22 mouse cellular contexts compared by ENCODE assay signal in the genomic region with DNA sequence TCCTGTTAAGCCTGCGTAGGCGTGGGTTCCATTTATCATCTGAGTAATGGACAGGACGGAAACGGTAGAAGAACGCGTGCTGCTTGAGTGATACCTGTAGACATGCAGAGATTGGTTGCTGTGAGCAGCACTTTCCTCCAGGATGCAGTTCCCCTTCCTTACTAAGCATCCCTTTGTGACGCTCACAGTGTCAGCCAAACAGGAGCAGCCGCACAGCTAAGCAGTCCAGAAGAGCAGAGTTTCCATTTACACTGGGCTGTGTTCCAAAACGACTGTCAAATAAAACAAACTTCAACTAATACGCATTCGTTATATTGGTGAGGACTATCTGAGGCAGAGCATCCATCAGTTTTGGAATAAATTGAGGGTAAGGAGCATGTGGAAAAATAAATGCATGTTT. TPM values are rescaled to one million over a fixed set of nuclear protein-coding genes. Genes with fewer than 3 reads are reported as not detected.
DNase-seq lines count a peak whose midpoint lies in the region; ATAC-seq lines count a peak whose summit lies in the region.
"Had no signal": no experiment of that assay in that cellular context is flagged by ENCODE, and none has a peak within 500 bp of the region (broad histone marks: within the 10 kb centered on the region; RNA-seq: fewer than 3 reads in every experiment).

No protein-coding gene starts in this region.

- H3K4me1 ChIP-seq in forebrain, embryonic 15.5 days = peaks cover 9% of the 10 kb centered on the region
- no peaks in the 10 kb centered on the region for H3K4me1 ChIP-seq in forebrain, embryonic 12.5 days
- H3K4me1 ChIP-seq in kidney, embryonic 14.5 days (ENCODE audit: control insufficient read depth, insufficient read depth, low read length) = no peaks in the 10 kb centered on the region
- H3K4me1 ChIP-seq in midbrain, embryonic 14.5 days (ENCODE audit: control insufficient read depth, insufficient read depth, low read length) = no peaks in the 10 kb centered on the region
- H3K4me1 ChIP-seq in midbrain, embryonic 10.5 days = no peaks in the 10 kb centered on the region
- H3K4me1 ChIP-seq: embryonic facial prominence, embryonic 15.5 days; limb, embryonic 15.5 days had no signal

- ATAC-seq in forebrain, embryonic 15.5 days (replicated peaks) = peak; percentile 48; the same call in 1 of the 2 replicates
- ATAC-seq in forebrain, embryonic 12.5 days (ENCODE audit: low FRiP score) = no peak
- 0 out of 2 replicates have a peak, but pooled peaks have one; percentile 32 for ATAC-seq in kidney, embryonic 14.5 days (ENCODE audit: low FRiP score, low TSS enrichment)
- no peak for ATAC-seq in midbrain, embryonic 14.5 days (ENCODE audit: low FRiP score, low TSS enrichment)
- ATAC-seq: Patski had no signal

- no peak overlapping the region for H3K27ac ChIP-seq in forebrain, embryonic 15.5 days (replicated peaks)
- no peak overlapping the region for H3K27ac ChIP-seq in forebrain, embryonic 12.5 days
- no peak overlapping the region for H3K27ac ChIP-seq in kidney, embryonic 14.5 days (ENCODE audit: low read depth, low read length)
- H3K27ac ChIP-seq in midbrain, embryonic 14.5 days (replicated peaks; ENCODE audit: low read depth, low read length) = no peak overlapping the region
- no peak overlapping the region for H3K27ac ChIP-seq in midbrain, embryonic 10.5 days (replicated peaks)
- H3K27ac ChIP-seq: embryonic facial prominence, embryonic 15.5 days; heart, embryonic 13.5 days; kidney, postnatal 0 days; limb, embryonic 15.5 days had no signal

- no peaks in the 10 kb centered on the region for H3K27me3 ChIP-seq in forebrain, embryonic 15.5 days
- H3K27me3 ChIP-seq in forebrain, embryonic 12.5 days = no peaks in the 10 kb centered on the region
- H3K27me3 ChIP-seq in kidney, embryonic 14.5 days (ENCODE audit: control insufficient read depth, insufficient read depth, low read length) = no peaks in the 10 kb centered on the region
- H3K27me3 ChIP-seq in midbrain, embryonic 14.5 days (ENCODE audit: control insufficient read depth, insufficient read depth, low read length) = no peaks in the 10 kb centered on the region
- no peaks in the 10 kb centered on the region for H3K27me3 ChIP-seq in midbrain, embryonic 10.5 days (ENCODE audit: low read depth, poor library complexity, severe bottlenecking)
- H3K27me3 ChIP-seq: CH12.LX; embryonic facial prominence, embryonic 15.5 days; heart, embryonic 13.5 days; limb, embryonic 15.5 days; Patski had no signal

- H3K9me3 ChIP-seq in forebrain, embryonic 15.5 days = no peaks in the 10 kb centered on the region
- no peaks in the 10 kb centered on the region for H3K9me3 ChIP-seq in forebrain, embryonic 12.5 days
- no peaks in the 10 kb centered on the region for H3K9me3 ChIP-seq in kidney, embryonic 14.5 days (ENCODE audit: control insufficient read depth, low read length)
- H3K9me3 ChIP-seq in midbrain, embryonic 14.5 days (ENCODE audit: control insufficient read depth, low read length) = no peaks in the 10 kb centered on the region
- no peaks in the 10 kb centered on the region for H3K9me3 ChIP-seq in midbrain, embryonic 10.5 days (replicated peaks)
- H3K9me3 ChIP-seq: embryonic facial prominence, embryonic 15.5 days; heart, embryonic 13.5 days; limb, embryonic 15.5 days had no signal

- no peak overlapping the region for H3K4me3 ChIP-seq in forebrain, embryonic 15.5 days
- H3K4me3 ChIP-seq in forebrain, embryonic 12.5 days (replicated peaks) = no peak overlapping the region
- H3K4me3 ChIP-seq in kidney, embryonic 14.5 days (ENCODE audit: low read length) = no peak overlapping the region
- H3K4me3 ChIP-seq in midbrain, embryonic 14.5 days (replicated peaks; ENCODE audit: low read depth, low read length) = no peak overlapping the region
- H3K4me3 ChIP-seq in midbrain, embryonic 10.5 days = no peak overlapping the region
- H3K4me3 ChIP-seq: embryonic facial prominence, embryonic 15.5 days; heart, embryonic 13.5 days; limb, embryonic 15.5 days had no signal

- WGBS in forebrain, embryonic 15.5 days = 49% methylated on average over 11 of the region's 11 CpGs
- 82% methylated on average over 11 of the region's 11 CpGs for WGBS in forebrain, embryonic 12.5 days
- 62% methylated on average over 11 of the region's 11 CpGs for WGBS in kidney, embryonic 14.5 days
- 77% methylated on average over 11 of the region's 11 CpGs for WGBS in midbrain, embryonic 14.5 days
- WGBS in midbrain, embryonic 10.5 days = 93% methylated on average over 11 of the region's 11 CpGs

- no peak overlapping the region for H3K4me2 ChIP-seq in forebrain, embryonic 15.5 days (replicated peaks)
- H3K4me2 ChIP-seq in forebrain, embryonic 12.5 days = no peak overlapping the region
- H3K4me2 ChIP-seq in kidney, embryonic 14.5 days (replicated peaks; ENCODE audit: low read depth, low read length) = no peak overlapping the region
- H3K4me2 ChIP-seq in midbrain, embryonic 14.5 days (ENCODE audit: low read length) = no peak overlapping the region
- H3K4me2 ChIP-seq: embryonic facial prominence, embryonic 15.5 days; heart, embryonic 13.5 days; limb, embryonic 15.5 days had no signal

- no peaks in the 10 kb centered on the region for H3K36me3 ChIP-seq in forebrain, embryonic 15.5 days
- no peaks in the 10 kb centered on the region for H3K36me3 ChIP-seq in forebrain, embryonic 12.5 days (replicated peaks)
- no peaks in the 10 kb centered on the region for H3K36me3 ChIP-seq in kidney, embryonic 14.5 days (ENCODE audit: control insufficient read depth, insufficient read depth, low read length)
- H3K36me3 ChIP-seq in midbrain, embryonic 14.5 days (ENCODE audit: control insufficient read depth, insufficient read depth, low read length) = no peaks in the 10 kb centered on the region
- H3K36me3 ChIP-seq in midbrain, embryonic 10.5 days = no peaks in the 10 kb centered on the region
- H3K36me3 ChIP-seq: embryonic facial prominence, embryonic 15.5 days; G1E; heart, embryonic 13.5 days; limb, embryonic 15.5 days had no signal

- DNase-seq in kidney, adult 18-20 months = no peak
- DNase-seq in midbrain, embryonic 14.5 days = peak; percentile 33
- DNase-seq in midbrain, embryonic 10.5 days (ENCODE audit: low spot score) = no peak
- no peak for DNase-seq in adrenal gland, postnatal 25 days
- DNase-seq: B cell, adult 2 months; cerebellum, adult 18-20 months; cerebellum, postnatal 25 days; embryo, embryonic 11 days; gastrocnemius, postnatal 10 days; heart, postnatal 4 days; kidney, adult 11 months; left cerebral cortex, postnatal 4 days had no signal

- H3K9ac ChIP-seq in forebrain, embryonic 15.5 days (replicated peaks) = no peak overlapping the region
- no peak overlapping the region for H3K9ac ChIP-seq in forebrain, embryonic 12.5 days
- H3K9ac ChIP-seq in kidney, embryonic 14.5 days (ENCODE audit: low read depth, low read length) = no peak overlapping the region
- no peak overlapping the region for H3K9ac ChIP-seq in midbrain, embryonic 14.5 days (replicated peaks; ENCODE audit: low read length)
- H3K9ac ChIP-seq: embryonic facial prominence, embryonic 15.5 days; heart, embryonic 13.5 days; limb, embryonic 15.5 days had no signal

RNA-seq across cellular contexts. Expression of gene Slc16a7, which starts 17.8 kb away (rescaled TPM):
- polyA plus RNA-seq in forebrain, embryonic 15.5 days (2015; fragmentation: Nextera tagmentation; extraction: Ambion mirVana) = 6.7 and 7.5 TPM in 2 replicates
- 2.2 and 3.4 TPM in 2 replicates for polyA plus RNA-seq in forebrain, embryonic 12.5 days (2016; fragmentation: Nextera tagmentation; extraction: Ambion mirVana)
- polyA plus RNA-seq in kidney, embryonic 14.5 days (2014; fragmentation: Nextera tagmentation; extraction: Ambion mirVana) = 5.5 and 6.1 TPM in 2 replicates
- polyA plus RNA-seq in midbrain, embryonic 14.5 days (2014; fragmentation: Nextera tagmentation; extraction: Ambion mirVana) = 8.9 and 10.4 TPM in 2 replicates
- polyA plus RNA-seq in midbrain, embryonic 10.5 days (2016; fragmentation: Nextera tagmentation; extraction: Ambion mirVana) = 3.0 TPM in 2 replicates
- 14.0 and 14.7 TPM in 2 replicates for total RNA-seq in adrenal gland, postnatal 25 days (2021)
- total RNA-seq: CH12.LX had no signal
- polyA plus RNA-seq: G1E had no signal

Comparison
In these comparisons a context has a peak if more than half of its experiments do, and no peak if none do; other contexts are left out.
1. ATAC-seq: peak in forebrain, embryonic 15.5 days (single experiment) and kidney, embryonic 14.5 days (single experiment); none in forebrain, embryonic 12.5 days (single experiment) and midbrain, embryonic 14.5 days (single experiment).